Mouse (Mus musculus): ENCODE measurements at regions not wholly inside any gene's neighbourhood (a gene's known extent, or its start where the extent isn't known, plus 50 kb on each side); places are given as distances from the start of the nearest gene placed in this dataset.

DNA sequence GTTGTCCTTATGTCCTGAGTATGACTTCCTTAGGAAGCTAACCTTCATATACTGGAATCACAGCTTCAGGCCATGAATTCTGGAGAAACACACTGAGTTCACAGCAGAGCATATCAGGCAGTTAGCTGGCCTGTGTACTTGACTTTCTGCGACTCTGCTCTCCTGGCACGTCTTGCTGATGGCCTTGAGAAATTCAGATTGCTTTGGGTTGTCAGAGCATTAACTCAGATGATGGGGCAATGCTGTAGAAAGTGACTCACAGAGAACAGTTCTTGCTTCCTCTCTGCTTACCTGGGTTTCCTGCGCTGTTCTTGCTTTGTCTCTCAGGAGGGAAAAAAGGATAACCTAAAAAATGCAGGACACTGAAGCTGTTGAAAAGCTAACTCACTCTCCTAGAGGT is 187.3 kb downstream of the Usp46 start:
- no peak for TF ChIP-seq CTCF (IDR thresholded peaks at IDR 0.05; ENCODE audit: low read depth)
- no peak for TF ChIP-seq EP300 (IDR thresholded peaks at IDR 0.05; ENCODE audit: low read depth)
